Mouse (Mus musculus): Measurements from ENCODE around the gene Usp13.

The Usp13 gene

DNA sequence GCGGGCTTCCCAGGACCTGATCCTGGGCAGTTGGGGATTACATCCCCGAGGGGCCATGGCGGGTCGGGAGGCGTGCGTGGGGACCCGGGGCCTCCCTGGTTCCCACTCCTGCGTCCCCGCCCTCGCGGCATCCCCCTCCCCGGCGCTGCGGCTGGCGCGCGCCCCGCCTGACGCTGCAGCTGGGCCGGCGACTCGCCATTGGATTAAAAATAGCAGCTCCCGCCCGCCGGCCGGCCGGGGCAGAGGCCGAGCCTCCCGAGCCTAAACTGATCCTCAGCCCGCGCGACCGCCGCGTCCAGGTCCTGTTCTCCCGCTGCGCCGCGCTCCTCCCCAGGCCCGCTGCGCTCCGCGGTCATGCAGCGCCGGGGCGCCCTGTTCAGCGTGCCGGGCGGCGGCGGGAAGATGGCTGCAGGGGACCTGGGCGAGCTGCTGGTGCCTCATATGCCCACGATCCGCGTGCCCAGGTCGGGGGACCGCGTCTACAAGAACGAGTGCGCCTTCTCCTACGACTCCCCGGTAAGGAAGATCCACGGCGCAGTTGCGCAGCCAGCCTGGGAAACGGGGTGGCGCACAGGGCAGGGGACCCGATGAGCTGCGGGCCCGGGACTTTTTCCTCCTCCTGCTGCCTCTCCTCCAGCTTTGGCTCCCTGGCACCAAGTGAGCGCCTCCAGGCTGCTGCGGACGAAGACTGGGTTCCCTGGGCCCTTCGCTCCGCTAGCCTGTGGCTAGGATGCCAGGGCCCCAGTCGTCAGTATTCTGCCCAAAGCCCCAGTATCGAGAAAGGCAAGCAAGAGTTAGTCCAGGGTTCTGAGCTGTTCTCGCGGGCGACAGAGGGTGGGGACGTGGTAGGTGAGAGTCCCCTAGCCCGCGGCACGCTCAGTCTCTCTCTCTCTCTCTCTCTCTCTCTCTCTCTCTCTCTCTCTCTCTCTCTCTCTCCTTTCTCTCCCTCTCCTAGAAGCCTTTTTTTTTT, at the start of gene Usp13:
TSS of gene Usp13 (plus strand) at position 190 of the 970 bp plus-strand sequence.
- peak; percentile 12 for DNase-seq

DNA sequence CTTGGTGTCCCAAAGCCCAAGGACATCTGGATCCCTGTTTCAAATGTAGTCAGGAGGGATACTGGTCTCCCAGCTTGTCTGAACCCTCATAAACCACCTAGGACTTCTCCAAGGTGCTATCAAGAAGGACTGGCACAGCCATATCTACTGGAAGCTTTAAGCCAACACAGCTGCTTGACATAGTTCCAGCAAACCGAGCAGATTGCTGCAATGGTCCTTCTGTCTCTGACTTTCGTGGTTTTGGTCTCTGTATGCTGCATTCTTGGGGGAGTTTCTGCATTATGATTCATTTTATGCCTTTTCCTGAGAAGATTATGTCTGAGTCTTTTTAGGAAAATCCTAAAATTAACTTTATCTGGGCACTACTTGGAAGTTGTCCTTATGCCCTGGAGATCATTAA, 46.6 kb upstream of the Usp13 start:
- no peak for DNase-seq

DNA sequence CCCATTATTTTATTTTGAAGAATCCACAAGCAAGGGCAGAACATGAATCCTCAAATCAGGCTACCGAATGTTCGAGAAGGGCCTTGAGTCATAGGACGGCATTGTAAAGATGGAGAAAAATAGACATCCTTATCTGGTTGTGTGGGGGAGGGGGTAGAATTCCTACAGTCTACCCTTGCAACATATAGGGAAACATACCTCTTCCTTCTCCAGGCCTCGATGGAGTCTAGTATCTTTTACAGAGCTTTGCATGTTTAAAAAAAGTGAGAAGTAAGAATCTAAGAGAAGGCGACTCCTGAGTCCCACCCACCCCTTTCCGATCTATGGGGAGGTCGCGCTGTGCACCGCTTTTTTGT, 367 bp upstream of the Usp13 start:
- no peak for DNase-seq

DNA sequence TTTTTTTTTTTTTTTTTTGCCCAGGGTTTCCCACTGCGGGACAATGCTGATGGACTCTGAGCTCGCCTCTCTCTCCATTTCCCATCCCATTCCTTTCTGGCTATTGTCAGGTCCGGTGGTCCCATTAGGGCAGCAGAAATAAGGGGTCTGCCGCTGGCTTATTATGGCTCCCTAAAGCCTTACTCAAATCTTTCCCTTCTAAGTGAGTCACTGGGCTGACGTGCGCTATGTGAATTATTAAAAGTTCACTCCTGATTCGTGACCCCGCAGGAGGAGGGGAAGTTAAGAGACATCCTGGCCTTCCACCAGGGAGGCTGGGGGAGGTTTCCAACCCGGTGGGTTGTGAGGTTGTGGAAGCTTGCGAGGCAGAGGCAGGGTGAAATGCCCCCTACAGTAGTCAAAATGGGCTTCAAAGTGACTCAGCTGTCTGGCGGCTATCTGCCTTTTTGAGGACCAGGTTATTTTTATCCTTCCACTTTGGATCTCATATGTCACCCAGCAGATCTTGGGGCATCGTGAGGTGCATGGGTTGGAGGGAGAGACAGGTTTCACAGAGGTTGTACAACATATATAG, 1.1 kb downstream of the Usp13 start:
- DNase-seq = no peak

DNA sequence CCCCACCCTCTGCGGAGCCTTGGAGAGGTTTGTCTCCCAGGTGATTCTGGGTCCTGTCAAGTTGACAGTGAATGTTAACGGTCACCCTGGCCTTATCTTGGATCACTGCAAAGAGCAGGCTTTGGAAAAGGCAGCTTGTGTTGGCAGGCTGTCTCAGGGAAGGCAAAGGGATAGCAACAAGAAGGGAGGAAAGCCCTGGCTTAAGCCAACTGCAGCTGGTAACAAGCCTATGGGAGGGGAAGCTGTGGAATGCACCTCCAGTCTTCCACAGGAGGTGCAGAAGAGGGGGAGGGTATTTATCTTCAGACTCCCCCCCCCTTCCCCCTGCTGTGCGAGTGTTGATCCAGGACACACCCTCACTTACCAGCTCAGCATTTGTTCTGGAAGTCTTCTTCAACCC, 5.3 kb downstream of the Usp13 start:
- no peak for DNase-seq

DNA sequence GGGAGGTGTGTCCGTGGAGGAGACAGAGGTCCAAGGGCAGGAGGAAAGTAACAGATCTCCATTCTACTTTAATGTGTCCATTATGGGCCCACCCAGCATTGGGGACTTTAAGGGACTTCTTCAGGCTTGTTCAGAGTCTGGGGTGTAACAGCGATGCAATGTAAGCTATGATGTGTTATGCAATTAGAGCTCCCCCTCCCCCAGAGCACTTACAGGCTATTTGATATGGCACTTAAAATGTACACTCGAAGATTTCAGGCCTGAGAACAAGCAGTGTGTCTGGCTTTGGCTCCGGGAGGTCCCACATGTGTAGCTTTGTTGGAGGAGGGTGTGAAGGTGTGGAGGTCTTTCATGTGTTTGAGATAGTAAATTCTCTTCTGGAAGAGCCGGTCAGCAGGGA, 7.6 kb downstream of the Usp13 start:
- DNase-seq = no peak

DNA sequence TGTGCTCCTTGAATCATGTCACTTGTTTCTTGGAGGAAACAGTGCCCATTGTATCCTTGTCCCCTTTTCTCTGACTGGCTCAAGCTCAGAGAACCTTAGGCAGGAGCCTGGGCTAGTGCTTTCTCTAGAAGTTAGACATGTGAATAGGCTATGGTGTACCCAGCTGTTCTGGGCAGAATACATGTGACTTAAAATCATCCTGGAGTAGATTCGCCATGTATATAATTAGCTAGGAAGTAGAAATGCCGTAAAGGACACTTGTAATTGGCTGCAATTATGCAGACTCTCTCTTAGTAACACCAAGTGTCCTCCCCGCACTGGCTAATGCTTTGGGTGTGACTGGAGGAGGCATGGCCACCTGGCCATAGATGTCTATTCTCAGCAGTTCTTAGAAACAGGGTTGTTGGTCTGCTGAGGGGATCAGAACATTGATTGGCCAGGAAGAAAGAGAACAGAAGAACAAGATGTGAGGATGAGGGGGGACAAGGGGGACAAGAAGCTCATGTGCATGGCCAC, 8.7 kb downstream of the Usp13 start:
- no peak for DNase-seq

DNA sequence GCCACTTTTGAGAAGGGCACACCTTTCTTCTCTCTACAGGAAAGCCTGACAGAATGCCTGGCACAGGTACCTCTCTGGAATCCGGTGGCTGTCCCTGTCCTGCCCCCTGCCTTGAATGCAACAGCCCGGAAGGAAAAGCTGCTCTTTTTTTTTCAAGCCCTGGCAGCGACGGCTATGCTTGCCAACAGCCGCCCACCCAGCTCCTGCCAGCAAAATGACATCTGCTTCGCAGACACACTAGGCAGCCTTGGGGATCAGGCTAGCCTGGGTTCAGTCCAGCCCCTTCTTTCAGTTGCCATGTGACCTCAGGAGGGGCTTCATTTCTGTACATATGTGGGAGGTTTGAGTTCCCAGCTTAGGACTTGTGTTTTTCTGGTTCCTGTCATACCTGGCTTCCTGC, 9.4 kb downstream of the Usp13 start:
- DNase-seq = no peak

DNA sequence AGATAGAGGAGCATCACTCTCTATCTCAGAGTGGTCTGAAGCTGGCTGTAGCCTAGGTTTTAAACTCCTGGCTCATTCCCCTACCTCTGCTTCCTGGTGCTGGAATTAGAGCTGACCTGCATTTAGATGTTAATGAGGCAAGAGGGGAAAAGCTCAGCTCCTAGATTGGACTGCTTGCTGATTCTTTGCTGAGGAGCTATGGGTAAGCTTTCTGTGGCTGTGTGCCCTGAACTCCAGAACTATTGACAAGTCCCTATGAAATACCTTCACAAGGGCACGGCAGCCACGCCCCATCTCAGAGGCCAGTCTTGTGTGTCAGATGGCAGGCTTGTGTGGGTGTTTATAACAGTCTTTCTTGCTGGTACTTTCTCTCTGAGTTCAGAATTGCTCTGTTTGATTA, 16.5 kb downstream of the Usp13 start:
- no peak for DNase-seq

DNA sequence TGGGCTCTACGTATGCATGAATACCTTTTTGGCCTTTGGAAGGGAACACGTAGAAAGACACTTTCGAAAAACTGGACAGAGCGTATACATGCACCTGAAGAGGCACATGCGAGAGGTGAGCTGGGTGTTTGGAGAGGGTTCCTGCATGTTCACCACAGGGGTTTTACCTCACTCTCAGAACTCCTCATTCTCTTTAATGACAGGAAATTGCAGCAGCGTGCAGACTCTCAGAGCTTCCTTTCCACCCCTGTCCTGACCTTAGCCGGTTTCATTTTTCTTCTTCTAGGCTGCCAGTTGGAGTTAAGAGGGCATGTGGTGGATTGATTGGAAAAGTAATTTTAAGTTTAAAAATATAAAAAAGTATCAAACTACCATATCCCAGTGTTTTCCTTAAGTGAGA, 20.5 kb downstream of the Usp13 start:
- DNase-seq = no peak

DNA sequence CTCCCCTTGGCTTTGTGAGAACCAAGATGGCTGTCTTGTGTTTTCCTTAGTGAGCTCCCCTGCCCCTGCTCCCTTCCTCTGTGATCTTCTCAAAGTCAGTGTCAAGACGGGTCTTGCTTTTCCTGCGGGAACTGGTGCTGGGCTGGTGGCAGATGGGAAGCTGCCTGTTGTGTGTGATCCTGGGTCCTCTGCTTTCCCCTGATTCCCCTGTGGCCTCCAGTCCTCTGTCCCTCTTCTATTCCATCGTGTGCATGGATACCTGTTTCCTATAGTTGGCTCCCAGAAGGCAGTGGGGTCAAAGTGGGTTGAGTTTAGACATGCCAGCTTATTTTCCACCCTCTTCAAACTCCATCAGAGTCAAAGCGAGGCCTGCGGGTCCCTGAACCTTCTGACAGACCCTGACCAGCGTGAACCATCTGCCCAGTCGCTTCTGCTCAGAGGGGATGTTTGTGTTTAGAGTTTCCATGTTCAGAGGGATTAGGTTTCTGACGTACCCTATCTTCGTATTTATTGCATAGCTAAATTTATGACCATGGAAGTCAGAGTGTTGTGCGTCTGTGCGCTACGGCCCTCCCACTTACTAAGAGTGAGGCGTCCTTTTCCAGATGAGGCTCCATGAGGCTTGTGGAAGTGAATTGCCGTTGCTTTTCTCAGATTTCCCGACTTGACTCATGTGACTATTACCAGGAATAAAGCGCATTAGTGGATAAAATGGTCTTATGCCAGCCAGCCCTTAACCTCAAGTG, 39.2 kb downstream of the Usp13 start:
- no peak for DNase-seq

DNA sequence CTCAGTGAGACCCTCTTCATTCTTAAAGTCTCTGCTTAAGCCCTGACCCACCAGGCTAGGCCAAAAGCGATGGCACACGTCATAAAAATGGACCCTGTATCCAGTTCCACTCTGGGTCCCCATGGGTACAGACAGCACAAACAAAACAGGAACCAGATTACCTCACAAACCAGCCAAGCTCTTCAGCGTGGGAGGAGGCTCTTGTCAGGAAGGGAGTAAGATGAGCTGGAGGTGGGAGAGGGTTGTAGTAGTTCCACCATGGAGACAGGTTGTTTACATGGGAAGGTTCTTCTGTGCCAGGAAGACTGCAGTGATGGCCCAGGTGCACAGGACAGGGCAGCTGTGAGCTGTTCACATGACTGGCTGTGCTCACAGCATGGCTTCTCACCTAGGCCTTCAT, 53.7 kb downstream of the Usp13 start:
- DNase-seq = no peak

DNA sequence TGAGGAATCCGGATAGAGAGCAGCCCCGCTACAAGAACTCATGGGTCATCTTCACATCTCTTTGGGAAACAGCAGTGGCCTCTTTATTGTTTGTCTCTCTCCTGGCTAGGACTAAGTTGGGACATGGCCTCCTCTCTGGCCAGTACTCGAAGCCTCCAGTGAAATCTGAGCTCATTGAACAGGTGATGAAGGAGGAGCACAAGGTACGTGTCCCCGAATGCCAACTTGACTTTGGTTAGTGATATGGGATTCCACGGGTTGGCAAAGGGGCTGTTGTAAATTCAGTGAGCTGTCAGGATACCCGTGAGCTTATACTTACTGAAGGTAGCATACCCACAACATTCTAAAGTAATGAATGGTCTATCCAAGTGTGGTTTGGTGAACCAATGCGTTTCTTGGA, 69.0 kb downstream of the Usp13 start:
- DNase-seq = no peak

DNA sequence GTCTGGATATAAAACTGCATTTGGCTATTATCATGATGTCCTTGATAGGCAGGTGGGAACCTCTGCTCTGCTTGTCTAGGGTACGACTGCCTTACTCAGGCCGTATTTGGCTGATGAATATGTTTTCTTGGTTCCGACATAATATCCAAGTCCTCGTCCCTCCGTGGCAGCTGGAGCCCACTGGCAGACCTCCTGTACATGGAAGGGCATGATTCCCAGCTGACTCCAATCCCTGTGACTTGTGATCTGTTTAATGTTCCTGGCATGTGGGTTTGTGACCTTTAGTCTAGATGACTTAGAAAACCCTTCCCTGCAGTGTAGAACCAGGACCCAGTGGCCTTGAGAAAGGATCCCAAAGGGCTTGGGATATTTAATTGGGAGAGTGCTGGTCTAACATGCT, 71.5 kb downstream of the Usp13 start:
- DNase-seq = no peak

DNA sequence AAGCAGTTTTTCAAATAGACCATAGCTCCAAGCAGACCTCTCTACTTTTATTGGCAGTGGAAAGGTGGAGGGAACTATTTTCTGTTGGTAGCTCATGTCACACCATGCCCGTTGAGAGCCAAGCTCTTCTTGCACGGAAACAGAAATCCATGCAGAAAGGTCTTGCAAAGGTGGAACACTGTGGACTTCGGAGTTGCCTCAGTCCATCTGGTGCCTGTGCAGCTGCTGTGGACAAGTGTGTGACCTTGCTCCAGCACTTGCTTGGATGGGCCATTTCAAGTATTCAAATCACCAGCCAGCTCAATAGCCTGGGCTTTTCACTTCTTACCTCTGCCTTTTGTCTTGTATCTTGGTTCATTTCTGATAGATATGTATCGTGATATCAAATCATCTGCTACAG, 72.8 kb downstream of the Usp13 start:
- no peak for DNase-seq

DNA sequence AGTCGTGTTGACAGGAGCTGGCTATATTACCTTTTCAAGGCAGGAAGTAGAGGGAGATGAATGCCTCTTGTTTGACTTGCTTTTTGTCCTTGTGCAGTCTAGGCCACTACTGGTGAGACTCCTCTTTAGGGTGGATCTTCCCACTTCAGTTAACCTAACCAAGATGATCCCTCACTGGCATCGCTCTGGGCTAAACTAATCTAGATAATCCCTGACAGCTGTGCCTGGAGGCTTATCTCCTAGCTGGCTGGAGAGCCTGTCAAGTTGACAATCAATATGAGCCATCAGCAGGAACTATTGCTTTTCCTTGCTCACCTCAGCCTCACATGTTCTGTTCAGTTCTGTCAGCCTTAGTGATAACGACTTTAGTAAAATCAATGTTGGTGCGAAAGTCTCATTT, 86.1 kb downstream of the Usp13 start:
- DNase-seq = no peak

DNA sequence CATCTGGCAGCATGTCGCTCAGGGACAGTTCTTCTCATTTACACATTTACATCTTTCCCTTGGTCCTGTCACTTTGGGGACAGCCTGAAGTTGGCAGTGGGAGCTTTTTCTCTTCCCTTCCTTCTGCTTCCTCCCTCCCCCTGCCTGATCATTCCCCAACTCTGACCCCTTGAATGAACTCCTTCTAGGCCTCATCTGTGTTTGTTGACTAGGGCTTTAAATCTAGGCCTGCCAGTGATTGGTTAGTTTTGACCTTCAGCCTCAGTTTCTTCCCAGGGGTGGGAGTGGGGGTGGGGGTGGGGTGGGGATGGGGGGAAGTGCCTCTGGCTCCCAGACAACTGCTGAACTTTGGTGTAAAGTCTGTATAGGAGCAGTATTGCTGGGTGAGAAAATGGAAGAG, 87.3 kb downstream of the Usp13 start:
- DNase-seq = no peak

DNA sequence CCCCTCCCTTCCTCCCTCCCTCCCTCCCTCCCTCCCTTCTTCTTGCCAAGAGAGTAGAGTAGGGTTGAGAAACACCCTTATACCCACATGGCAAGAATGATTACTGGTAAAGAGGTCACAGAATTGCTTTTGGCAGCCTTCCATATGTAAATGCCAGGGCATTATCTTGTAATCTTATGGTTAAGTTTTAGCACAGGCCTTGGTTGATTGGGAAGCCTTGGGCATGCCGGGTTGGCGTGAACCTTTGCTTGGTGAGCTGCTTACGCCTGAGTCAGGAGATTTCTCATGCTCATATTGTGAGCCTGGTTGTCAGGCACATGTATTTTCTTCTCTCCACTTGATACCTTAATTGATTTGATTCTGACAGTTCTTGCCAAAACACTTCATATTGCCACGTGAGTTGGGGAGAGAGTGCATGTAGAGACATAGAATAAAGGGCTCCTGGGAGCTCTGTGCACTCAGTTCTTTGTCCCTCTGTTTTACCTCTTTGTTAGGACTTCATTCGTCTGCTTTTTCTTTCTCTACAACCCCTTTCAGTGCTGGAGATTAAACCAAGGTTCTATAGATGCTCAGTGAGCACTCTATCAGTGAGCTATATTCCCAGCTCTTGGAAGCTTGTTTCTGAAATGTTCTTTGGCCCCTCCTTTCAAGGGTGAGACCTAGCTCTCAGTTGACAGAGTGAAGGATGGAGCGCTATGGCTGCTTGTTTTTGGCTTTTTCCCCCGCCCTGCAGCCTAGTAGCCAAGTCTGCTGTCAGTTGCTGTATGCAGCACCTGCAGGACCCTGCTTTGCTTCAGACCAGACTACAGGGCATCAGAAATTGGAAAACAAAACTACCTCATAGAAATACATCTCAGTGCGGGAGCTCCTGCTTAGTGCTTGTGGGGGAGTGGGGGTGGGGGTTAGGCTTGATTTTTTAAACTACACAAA, 88.8 kb downstream of the Usp13 start:
- no peak for DNase-seq

DNA sequence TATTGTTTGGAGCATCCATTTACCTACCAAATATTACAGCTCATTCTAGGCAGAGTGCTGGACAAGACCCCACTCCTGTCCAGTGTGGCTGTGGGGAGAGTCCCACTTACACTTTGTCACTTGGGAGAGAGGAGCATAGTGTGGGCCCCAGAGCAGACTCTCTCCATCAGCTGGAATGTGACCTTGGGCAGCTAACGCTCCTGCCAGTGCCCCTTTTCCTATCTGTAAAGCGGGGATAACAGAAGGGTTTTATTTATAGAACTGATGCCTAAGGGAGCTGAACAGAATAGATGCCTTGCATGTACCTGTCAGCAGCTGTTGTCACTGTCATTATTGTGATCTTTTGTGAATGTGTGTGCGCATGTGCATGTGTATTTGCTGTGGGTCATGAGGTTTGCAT, 91.1 kb downstream of the Usp13 start:
- no peak for DNase-seq

DNA sequence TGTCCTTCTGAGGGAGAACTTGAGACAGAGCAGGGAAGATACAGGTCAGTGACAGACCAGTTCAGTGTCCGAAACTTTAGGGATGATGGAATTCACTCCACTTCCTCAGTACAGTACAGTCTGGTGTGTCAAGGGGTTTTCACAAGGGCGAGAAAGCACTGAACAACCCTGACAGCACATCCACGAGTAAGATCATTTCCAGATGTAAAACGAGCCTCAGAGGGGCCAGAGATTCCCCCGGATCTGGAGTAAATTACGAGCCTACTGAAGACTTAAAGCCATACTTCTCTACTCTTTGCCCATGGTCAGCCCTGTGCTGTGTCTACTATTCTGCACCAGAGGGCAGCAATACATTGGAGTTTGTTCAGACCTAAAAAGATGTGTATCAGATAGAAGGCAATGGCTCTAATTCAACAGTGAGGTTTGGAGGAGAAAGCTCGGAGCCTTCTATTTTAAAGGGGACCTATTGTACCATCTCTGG, 92.8 kb downstream of the Usp13 start:
- no peak for DNase-seq

DNA sequence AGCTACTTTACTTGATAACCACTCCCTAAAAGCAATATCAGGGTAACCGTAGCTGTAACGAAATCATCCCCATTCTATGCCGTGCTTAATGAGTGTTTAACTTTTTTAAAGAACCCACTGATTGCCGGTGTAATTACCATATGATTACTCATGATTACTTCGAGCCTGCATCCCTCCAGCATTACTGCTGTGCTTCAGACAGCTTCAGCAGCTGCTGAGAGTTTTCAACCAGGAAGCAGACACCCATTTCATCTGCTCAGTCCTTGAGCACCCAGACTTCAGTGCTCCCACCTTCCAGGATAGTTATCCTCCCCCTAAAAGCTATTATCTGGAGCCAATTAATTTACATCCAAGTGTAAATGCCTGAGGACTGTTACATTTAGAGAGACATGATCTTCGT, 106.8 kb downstream of the Usp13 start:
- DNase-seq = no peak

DNA sequence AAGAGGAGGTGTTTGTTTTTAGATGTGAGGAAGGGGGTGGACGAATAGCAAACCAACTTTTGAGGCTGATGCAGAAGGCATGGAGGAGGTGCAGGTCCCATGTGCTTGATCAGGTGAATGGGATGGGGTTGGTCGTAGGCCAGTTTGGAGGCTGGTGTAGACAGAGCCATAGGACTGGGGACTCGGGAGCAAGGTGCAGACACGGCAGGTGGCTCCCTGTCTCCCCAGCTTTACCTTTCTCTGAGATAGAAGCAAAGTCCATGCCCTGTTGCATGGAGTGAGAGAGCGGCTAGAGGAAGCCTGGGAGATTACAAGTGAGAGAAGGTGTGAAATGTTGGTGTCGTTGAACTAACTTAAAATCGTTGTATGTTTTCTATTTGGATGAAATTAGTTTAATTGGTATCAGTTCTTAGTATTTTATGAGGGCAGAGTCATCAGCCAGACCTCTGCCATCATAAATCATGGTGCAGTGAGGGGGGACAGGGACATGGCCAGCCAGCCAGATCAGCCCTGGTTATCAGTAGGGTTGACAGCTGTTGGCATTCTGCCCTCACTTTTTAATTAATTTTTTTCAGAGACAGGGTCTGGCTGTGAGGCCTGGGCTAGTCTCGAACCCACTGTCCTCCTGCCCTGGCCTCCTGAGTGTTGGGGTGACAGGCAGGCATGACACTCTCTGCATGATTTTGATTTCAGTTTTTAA, 122.6 kb downstream of the Usp13 start:
- no peak for DNase-seq
